Mouse (Mus musculus) common myeloid progenitor, adult 5-6 weeks (primary cell): ENCODE data around the gene Cers2. TPM values are rescaled to one million over a fixed set of nuclear protein-coding genes. Genes with fewer than 3 reads are reported as not detected.
"Not testable (repeated sequence)": the region's sequence is repeated elsewhere in the genome, so short reads cannot be mapped to it uniquely, and the experiment has no call there.

ENCODE experiments used
- ATAC-seq: replicated peaks from 2 replicates; pipeline ENCODE4 v1.8.0; 2016; ENCODE audit warnings: low read depth, mild to moderate bottlenecking, moderate TSS enrichment, inconsistent platforms; ENCODE audit not compliant: poor library complexity, severe bottlenecking
- total RNA-seq: library from RNA; stranded (forward); fragments of 200-1000, 187-1606 nt; gene quantifications from 2 replicates; pipeline ENCODE4 v1.2.3, GENCODE M21; 2017

Gene Cers2
- total RNA-seq, 1 experiment from 2014 or later, result 102 TPM

DNA sequence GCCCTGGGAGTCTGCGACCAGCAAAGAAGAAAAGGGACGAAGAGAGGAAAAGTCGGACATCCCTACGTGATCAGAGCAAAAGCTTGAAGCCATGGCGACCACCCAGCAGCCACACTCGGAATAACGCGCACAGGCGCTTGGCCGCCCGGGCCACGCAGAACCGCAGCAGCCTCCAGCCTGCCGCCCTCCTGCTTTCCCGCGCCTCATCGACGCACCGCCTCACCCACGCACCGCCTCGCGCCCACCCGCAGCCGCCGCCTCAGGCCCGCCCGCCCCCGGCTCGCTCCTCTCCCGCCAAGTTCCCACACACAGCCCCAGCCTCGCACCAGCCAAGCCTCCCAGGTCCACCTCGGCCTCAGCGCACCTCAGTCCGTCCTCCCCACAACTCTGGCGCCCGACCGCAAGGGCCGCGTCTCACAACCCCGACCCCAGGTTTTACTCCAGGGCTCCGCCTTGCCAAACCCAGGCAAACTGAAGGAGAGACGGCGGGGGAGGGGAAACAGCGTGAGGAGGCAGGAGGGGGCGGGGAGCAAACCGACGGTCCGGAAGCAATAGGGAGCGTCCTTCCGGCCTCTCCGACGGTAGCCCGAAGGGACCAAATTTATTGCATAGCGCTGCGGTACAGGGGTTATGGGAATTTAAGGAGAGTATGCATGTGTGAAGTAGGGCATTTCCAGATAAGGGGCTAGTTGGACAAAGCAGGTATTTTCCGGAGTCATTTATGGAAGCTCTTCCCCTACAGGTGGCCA is 42.3 kb downstream of the Cers2 start, which contains the start of gene Setdb1:
TSS of gene Setdb1 (minus strand) at position 502 of the 749 bp plus-strand sequence.
- ATAC-seq, result peak; percentile 96

DNA sequence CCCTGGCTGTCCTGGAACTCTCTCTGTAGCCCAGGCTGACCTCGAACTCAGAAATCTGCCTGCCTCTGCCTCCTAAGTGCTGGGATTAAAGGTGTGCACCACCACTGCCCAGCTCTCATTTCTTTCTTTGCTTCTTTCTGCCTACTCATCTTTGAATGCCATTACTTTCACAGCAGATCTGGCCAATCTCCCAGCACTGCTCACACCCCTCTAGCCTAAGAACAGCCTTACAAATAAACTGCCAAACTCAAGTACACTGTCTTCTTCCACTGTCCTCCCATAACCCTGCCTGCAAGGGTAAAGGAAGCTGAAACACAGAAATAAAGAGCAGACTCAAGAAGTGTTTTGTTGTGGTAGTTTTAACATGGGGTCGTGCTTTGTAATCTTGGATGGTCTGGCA is 43.2 kb downstream of the Cers2 start:
- ATAC-seq, result no peak

DNA sequence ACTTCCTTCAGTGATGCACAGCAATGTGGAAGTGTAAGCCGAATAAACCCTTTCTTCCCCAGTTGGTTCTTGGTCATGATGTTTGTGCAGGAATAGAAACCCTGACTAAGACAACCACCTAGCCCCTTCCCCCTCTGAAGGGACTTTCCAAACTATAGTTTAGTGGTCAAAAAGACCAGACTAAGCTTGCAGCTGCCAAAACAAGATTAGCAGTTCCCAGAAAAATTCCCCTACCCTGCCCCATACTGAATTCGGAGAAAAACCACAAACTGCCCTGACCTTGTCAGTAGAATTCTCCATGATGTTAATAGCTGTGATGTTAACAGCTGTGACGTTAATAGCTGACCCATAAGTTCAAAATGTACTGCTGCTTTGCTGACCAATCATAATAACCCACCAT is 45.7 kb downstream of the Cers2 start:
- not testable (repeated sequence) for ATAC-seq

DNA sequence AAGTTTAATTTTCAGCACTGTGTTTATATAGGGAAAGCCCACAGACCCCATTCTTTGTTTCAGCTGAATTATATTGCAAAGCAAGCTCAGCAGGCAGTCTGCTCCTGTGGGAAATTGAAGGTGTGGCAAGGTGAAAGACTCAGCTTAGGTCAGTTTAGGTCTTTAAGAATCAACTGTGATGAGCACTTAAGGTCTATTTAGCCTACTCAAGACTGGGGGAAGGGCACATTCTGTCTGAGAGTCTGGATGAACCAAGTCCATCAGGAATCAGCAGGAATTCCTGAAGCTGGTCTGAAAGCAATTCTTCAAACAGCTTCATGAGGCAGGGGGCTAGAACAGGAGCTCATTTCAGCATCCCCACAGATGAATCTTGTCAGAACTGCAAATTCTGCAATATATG is 55.5 kb downstream of the Cers2 start:
- no peak for ATAC-seq

Other genes starting within 250 kb of the Cers2 start
- 13.3 and 19.2 TPM in 2 replicates for gene Pip5k1a, start 207.9 kb upstream of the Cers2 start, total RNA-seq
- gene Vps72, start 203.8 kb upstream of the Cers2 start, total RNA-seq, result 82.0 and 161 TPM in 2 replicates
- not detected in 2 replicates for gene Tmod4, start 190.3 kb upstream of the Cers2 start, total RNA-seq
- gene Scnm1, start 180.8 kb upstream of the Cers2 start, total RNA-seq, result 59.6 and 88.2 TPM in 2 replicates
- 2.9 and 6.9 TPM in 2 replicates for gene Lysmd1, start 180.7 kb upstream of the Cers2 start, total RNA-seq
- gene Tnfaip8l2, start 172.4 kb upstream of the Cers2 start, total RNA-seq, result 21.8 and 38.5 TPM in 2 replicates
- 0.64 and 4.6 TPM in 2 replicates for gene Sema6c, start 154.3 kb upstream of the Cers2 start, total RNA-seq
- gene Gabpb2, start 96.9 kb upstream of the Cers2 start, total RNA-seq, result 50.1 and 53.9 TPM in 2 replicates
- gene Cdc42se1, start 86.1 kb upstream of the Cers2 start, total RNA-seq, result 55.4 and 57.6 TPM in 2 replicates
- 7.9 and 9.2 TPM in 2 replicates for gene Mllt11, start 82.6 kb upstream of the Cers2 start, total RNA-seq
- 0.64 and 0.82 TPM in 2 replicates for gene Gm128, start 73.2 kb upstream of the Cers2 start, total RNA-seq
- not detected in 2 replicates for gene Bnipl, start 63.6 kb upstream of the Cers2 start, total RNA-seq
- 26.2 and 31.4 TPM in 2 replicates for gene Mindy1, start 33.4 kb upstream of the Cers2 start, total RNA-seq
- gene Prune1, start 32.7 kb upstream of the Cers2 start, total RNA-seq, result 8.4 and 10.3 TPM in 2 replicates
- gene Anxa9, start 7.6 kb upstream of the Cers2 start, total RNA-seq, result 5.9 and 12.1 TPM in 2 replicates
- 35.8 and 44.9 TPM in 2 replicates for gene Setdb1, start 42.4 kb downstream of the Cers2 start, total RNA-seq
- gene 4930558C23Rik, start 88.0 kb downstream of the Cers2 start, total RNA-seq, result not detected in 2 replicates
- 24.9 and 31.3 TPM in 2 replicates for gene Arnt, start 119.6 kb downstream of the Cers2 start, total RNA-seq
- not detected in 2 replicates for gene Ctsk, start 184.5 kb downstream of the Cers2 start, total RNA-seq
- gene Ctss, start 212.0 kb downstream of the Cers2 start, total RNA-seq, result 74.8 and 75.3 TPM in 2 replicates
- not detected in 2 replicates for gene Hormad1, start 244.9 kb downstream of the Cers2 start, total RNA-seq